Mouse (Mus musculus) embryonic facial prominence, embryonic 14.5 days (tissue): ENCODE measurements around the gene Asb1. TPM values are rescaled to one million over a fixed set of nuclear protein-coding genes. Genes with fewer than 3 reads are reported as not detected.

Experiments
- ATAC-seq: fragments of 200-750 bp; cut with Nextera tagmentation; 2 replicates; pipeline ENCODE4 v1.8.0; 2017; ENCODE audit warnings: low read depth, moderate number of reproducible peaks, moderate TSS enrichment
- DNase-seq: peaks from one replicate; pipeline ENCODE4 v3.0.0-alpha.2; 2015; ENCODE audit warnings: low spot score
- H3K27ac ChIP-seq: fragments of 300-500 bp; sonication (generic); replicated peaks from 2 replicates; pipeline ENCODE4 v1.5.1; 2014; ENCODE audit warnings: low read depth, mild to moderate bottlenecking, low read length, moderate library complexity
- H3K27me3 ChIP-seq: fragments of 300-500 bp; sonication (generic); replicated peaks from 2 replicates; pipeline ENCODE4 v1.6.1; 2014; ENCODE audit warnings: low read length; ENCODE audit not compliant: control insufficient read depth, insufficient read depth
- H3K36me3 ChIP-seq: fragments of 300-500 bp; sonication (generic); 2 replicates; pipeline ENCODE4 v1.6.1; 2014; ENCODE audit warnings: low read length, mixed read lengths; ENCODE audit not compliant: control insufficient read depth, insufficient read depth
- H3K4me1 ChIP-seq: fragments of 300-500 bp; sonication (generic); 2 replicates; pipeline ENCODE4 v1.6.1; 2014; ENCODE audit warnings: antibody characterized with exemption, low read length; ENCODE audit not compliant: control insufficient read depth, insufficient read depth
- H3K4me2 ChIP-seq: fragments of 300-500 bp; sonication (generic); 2 replicates; pipeline ENCODE4 v1.6.1; 2014; ENCODE audit warnings: low read depth, mild to moderate bottlenecking, low read length, moderate library complexity, mixed read lengths
- H3K4me3 ChIP-seq: fragments of 300-500 bp; sonication (generic); 2 replicates; pipeline ENCODE4 v1.5.1; 2014; ENCODE audit warnings: low read depth, mild to moderate bottlenecking, low read length
- H3K9ac ChIP-seq: fragments of 300-500 bp; sonication (generic); 2 replicates; pipeline ENCODE4 v1.6.1; 2014; ENCODE audit warnings: low read depth, mild to moderate bottlenecking, low read length, moderate library complexity, mixed read lengths
- H3K9me3 ChIP-seq: fragments of 300-500 bp; sonication (generic); 2 replicates; pipeline ENCODE4 v1.6.1; 2016; ENCODE audit warnings: low read length; ENCODE audit not compliant: control insufficient read depth
- WGBS: fragments of 180-500 bp; shearing (Covaris S2); extraction: QIAGEN DNeasy Blood & Tissue Kit; methylation state at CpG from one replicate; pipeline ENCODE4 v1.1.7; 2014; 5-methylcytosine and 5-hydroxymethylcytosine counted together
- polyA plus RNA-seq: library from polyadenylated mRNA; unstranded; fragments of >200 nt; fragmentation: Nextera tagmentation; extraction: Ambion mirVana; gene quantifications from 2 replicates; pipeline ENCODE4 v1.2.1, GENCODE M21; 2014

Asb1 gene
- polyA plus RNA-seq, 1 experiment from 2014 or later, result 8.0 TPM

DNA sequence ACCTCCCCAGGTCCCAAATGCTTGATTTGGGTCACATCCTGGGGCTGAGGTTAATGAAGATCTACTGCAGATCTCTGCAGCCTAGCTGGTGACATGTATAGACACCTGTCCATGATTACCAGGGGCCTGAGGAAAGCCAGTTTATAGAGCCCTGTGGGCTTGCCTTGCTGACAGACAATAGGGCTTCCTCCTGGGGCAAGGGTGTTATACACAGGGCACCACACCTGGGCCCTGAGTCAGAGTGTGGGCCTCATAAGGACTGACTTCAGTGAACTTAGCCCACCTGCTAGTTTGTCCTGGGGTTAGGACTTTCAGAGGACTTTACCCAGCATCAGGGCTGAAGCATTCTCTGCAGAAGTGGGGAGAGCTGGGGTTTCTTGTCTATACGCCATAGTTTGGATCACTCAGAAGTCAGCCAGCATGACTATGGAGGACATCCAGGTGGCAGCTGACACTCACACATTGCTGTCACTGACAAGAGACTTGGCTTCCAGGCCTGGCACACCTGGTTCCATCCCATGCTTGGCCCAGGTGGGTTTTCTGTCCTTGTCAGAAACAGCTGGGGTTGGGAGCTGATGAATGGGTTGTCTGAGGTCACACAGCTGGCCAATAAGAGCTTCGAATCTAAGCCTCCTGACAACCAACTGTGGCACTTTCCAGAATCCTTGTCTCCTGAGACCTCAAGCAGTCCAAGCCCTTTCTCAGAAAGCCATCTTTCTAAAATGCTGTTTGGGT is 61.2 kb downstream of the Asb1 start:
- H3K36me3 ChIP-seq, result no peaks in the 10 kb centered on the region
- no peak overlapping the region for H3K9ac ChIP-seq
- WGBS, result 67% methylated on average over 2 of the region's 2 CpGs
- no peak overlapping the region for H3K4me2 ChIP-seq
- H3K4me1 ChIP-seq, result peaks cover 26% of the 10 kb centered on the region
- H3K27me3 ChIP-seq, result no peaks in the 10 kb centered on the region
- H3K27ac ChIP-seq, result peak overlapping the region; percentile 71; the same call in 1 of the 2 replicates
- H3K9me3 ChIP-seq, result no peaks in the 10 kb centered on the region
- ATAC-seq (no peak), DNase-seq (no peak)
- no peak overlapping the region for H3K4me3 ChIP-seq

DNA sequence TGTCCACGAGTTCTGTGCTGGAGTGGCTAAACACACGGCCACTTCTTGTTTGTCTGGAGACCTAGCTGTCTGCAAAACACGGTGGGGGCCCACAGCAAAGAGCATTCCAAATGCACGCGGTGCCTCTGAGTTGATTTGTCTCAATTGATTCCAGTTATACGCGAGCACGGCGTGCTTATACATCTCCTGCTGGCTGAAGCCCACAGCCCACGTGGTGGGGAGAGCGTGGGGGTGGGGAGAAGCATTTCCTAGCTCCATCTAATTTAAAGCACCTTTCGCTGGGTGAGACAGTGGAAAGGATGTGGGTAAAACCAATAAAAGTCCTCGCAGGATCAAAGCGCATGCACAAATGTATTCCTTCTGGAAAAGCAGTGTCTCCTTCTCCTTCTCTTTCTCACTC is 65.3 kb downstream of the Asb1 start:
- WGBS, result 37% methylated on average over 14 of the region's 14 CpGs
- Histone ChIP-seq H3K27ac (peak overlapping the region; percentile 54; the same call in 1 of the 2 replicates), H3K9me3 (no peaks in the 10 kb centered on the region), H3K36me3 (no peaks in the 10 kb centered on the region), H3K4me3 (no peak overlapping the region), H3K4me2 (no peak overlapping the region), H3K27me3 (no peaks in the 10 kb centered on the region), H3K4me1 (peaks cover 23% of the 10 kb centered on the region), H3K9ac (no peak overlapping the region)
- ATAC-seq (no peak), DNase-seq (peak; percentile 72)

DNA sequence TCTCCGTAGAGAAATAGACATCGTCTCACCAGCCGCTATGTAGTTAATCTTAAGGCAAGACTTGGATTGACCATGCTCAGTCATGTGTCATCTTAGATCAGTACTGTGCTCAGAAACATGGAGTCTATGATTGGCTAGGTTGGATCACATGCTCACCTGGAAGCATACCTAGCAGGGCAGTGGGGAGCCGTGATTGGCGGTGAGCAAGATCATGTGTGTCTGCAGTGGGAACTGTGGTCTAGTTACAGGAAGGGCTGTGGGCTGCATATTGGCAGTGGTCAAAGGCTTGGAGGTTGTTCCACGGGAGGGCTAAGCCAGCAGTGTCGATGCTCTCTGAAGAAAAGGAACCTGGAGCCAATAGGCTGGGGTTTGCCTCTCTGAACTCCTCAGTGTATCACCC is 66.4 kb downstream of the Asb1 start:
- H3K4me3 ChIP-seq, result no peak overlapping the region
- no peaks in the 10 kb centered on the region for H3K9me3 ChIP-seq
- peaks cover 25% of the 10 kb centered on the region for H3K4me1 ChIP-seq
- no peaks in the 10 kb centered on the region for H3K27me3 ChIP-seq
- no peak overlapping the region for H3K4me2 ChIP-seq
- H3K36me3 ChIP-seq, result no peaks in the 10 kb centered on the region
- 87% methylated on average over 7 of the region's 7 CpGs for WGBS
- no peak for DNase-seq
- no peak overlapping the region for H3K27ac ChIP-seq
- ATAC-seq, result no peak
- H3K9ac ChIP-seq, result no peak overlapping the region

DNA sequence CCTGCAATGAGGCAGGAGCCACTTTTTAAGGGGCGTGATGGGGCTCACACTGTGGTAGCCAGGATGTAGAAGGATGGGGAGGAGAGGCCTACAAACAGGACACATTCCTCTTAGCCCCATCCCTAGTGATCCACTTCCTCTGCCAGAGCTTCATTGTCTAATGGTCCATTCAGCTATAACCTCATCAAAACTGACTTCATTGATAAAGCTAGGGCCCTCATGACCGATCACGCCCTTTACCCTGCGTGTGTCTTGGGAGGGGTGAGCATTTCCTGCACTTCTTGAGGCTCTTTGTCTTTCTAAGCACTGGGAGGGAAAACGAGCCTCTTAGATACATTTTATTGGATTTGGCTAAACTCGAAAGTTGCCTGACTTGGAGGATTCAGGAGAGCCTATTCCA is 66.8 kb downstream of the Asb1 start:
- Histone ChIP-seq H3K36me3 (no peaks in the 10 kb centered on the region), H3K9ac (no peak overlapping the region), H3K27me3 (no peaks in the 10 kb centered on the region), H3K4me3 (no peak overlapping the region), H3K9me3 (no peaks in the 10 kb centered on the region), H3K4me1 (peaks cover 29% of the 10 kb centered on the region), H3K4me2 (no peak overlapping the region), H3K27ac (no peak overlapping the region)
- ATAC-seq (no peak), DNase-seq (no peak)
- 81% methylated on average over 6 of the region's 6 CpGs for WGBS

Other genes with a start within 250 kb of the Asb1 start
- 9.6 and 10.0 TPM in 2 replicates for gene Scly, start 242.2 kb upstream of the Asb1 start, polyA plus RNA-seq
- not detected in 2 replicates for gene Espnl, start 218.5 kb upstream of the Asb1 start, polyA plus RNA-seq
- 7.0 and 10.0 TPM in 2 replicates for gene Klhl30, start 189.5 kb upstream of the Asb1 start, polyA plus RNA-seq
- 1.5 and 2.5 TPM in 2 replicates for gene Erfe, start 174.1 kb upstream of the Asb1 start, polyA plus RNA-seq
- 138 and 146 TPM in 2 replicates for gene Ilkap, start 141.7 kb upstream of the Asb1 start, polyA plus RNA-seq
- gene Hes6, start 126.5 kb upstream of the Asb1 start, polyA plus RNA-seq, result 106 and 114 TPM in 2 replicates
- gene Per2, start 81.2 kb upstream of the Asb1 start, polyA plus RNA-seq, result 3.9 and 4.7 TPM in 2 replicates
- 5.5 and 6.8 TPM in 2 replicates for gene Traf3ip1, start 45.9 kb upstream of the Asb1 start, polyA plus RNA-seq